Mouse (Mus musculus) testis, adult 2 months (tissue): Measurements from ENCODE around the gene Stard9.

Experiments
- CTCF ChIP-seq: fragments of 200-500 bp; IDR thresholded peaks from 2 replicates; pipeline ENCODE4 v1.5.1; 2012; ENCODE audit warnings: low read depth, mild to moderate bottlenecking, inconsistent platforms, low read length, moderate library complexity; ENCODE audit not compliant: control insufficient read depth, insufficient read depth, insufficient replicate concordance
- POLR2A ChIP-seq: fragments of 200-500 bp; IDR thresholded peaks from 2 replicates; pipeline ENCODE4 v1.6.1; 2012; ENCODE audit warnings: low read depth, mild to moderate bottlenecking, inconsistent platforms, low read length, moderate library complexity; ENCODE audit not compliant: control insufficient read depth

- TF ChIP-seq CTCF (no peak), POLR2A (no peak)
These were observed 103.1 kb downstream of the Stard9 start for GRCm38 (mm10) chr2:120731877-120732530.
